Mouse (Mus musculus) MEL (cell line): ENCODE results near the gene Pld4.

ENCODE experiments used
- EP300 ChIP-seq, 2 experiments: IDR thresholded peaks; 2 replicates each; pipeline ENCODE4 v1.6.1; 2011; ENCODE audit warnings: improper control_type of control experiment in 2 of 2, low read length in 2 of 2, low read depth in 1 of 2, mild to moderate bottlenecking in 1 of 2
- MAX ChIP-seq: IDR thresholded peaks from 2 replicates; pipeline ENCODE4 v1.6.1; 2011; ENCODE audit warnings: low read length, improper control_type of control experiment
- POLR2AphosphoS2 ChIP-seq: IDR thresholded peaks from 2 replicates; pipeline ENCODE4 v1.6.1; 2011; ENCODE audit warnings: low read length, improper control_type of control experiment
- TCF12 ChIP-seq: IDR thresholded peaks from 2 replicates; pipeline ENCODE4 v1.6.1; 2014; ENCODE audit warnings: low read depth, mild to moderate bottlenecking, inconsistent platforms, low read length, improper control_type of control experiment, moderate library complexity

DNA sequence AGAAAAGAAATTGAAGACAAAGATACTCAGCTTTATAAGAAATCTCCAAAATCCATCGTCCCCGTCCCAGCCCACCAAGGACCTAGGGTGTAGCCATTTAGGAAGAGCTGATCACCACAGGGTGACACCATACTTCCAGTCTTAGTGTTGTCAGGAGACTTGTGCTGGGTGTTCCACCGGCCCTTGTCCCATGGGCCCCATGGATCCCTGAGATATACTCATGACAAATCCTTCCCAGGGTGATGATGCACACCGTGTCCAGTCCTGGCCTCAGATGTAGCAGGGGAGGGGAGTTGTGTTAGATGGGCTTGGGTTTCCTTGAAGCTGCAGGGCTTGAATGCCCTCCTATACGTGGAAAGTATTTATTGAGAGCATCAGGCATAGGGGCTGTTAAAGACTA is 2.6 kb upstream of the Pld4 start:
- TF ChIP-seq MAX, result no peak
- no peak for TF ChIP-seq POLR2AphosphoS2
- no peak for TF ChIP-seq TCF12
- TF ChIP-seq EP300 (IDR thresholded peaks at IDR 0.05; ENCODE audit: low read depth in 1 of 2, low read length in 2 of 2), result no peak
